Mouse (Mus musculus): ENCODE results near the gene Zbtb49. TPM values are rescaled to one million over a fixed set of nuclear protein-coding genes. Genes with fewer than 3 reads are reported as not detected.
A peak's percentile ranks its signal among the peaks of the same experiment; 100 is the strongest.

Zbtb49 gene
- total and polyA plus RNA-seq, 2 experiments from 2014 or later = 4.4 to 6.4 TPM

DNA sequence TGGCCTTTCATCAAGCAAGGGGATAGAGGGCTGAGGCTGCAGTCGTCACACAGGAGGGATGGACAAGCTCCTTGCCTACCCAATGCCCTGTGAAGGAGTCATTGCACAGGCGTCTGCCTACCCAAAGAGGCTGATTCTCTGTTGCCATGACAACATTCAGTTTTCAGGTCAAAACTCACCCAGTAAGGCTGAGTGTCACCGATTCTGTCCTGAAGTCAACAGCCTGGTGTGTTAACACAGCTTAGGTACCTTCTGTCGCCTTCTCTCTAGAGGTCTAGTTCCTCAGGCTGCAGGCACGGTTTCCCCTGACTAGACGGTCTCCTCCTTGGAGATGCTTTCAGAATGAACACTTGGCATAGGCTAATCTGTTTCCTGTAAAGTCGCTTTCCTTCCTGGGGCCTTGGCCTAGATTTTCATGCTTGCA is 14.9 kb downstream of the Zbtb49 start:
- Histone ChIP-seq H3K36me3 (replicated peaks; ENCODE audit: control insufficient read depth, insufficient read depth, low read length) (peaks cover 68% of the 10 kb centered on the region), H3K4me2 (ENCODE audit: low read depth, low read length) (no peak overlapping the region), H3K27ac (ENCODE audit: low read depth) (no peak overlapping the region), H3K4me1 (ENCODE audit: control insufficient read depth, insufficient read depth) (no peaks in the 10 kb centered on the region), H3K9me3 (replicated peaks; ENCODE audit: control insufficient read depth, low read length) (no peaks in the 10 kb centered on the region), H3K27me3 (ENCODE audit: control insufficient read depth, insufficient read depth, low read length) (no peaks in the 10 kb centered on the region), H3K9ac (replicated peaks; ENCODE audit: low read depth, low read length) (no peak overlapping the region), H3K4me3 (ENCODE audit: low read depth, low read length) (no peak overlapping the region)
- DNase-seq (ENCODE audit: low spot score) = no peak
- ATAC-seq (ENCODE audit: insufficient read depth, low read depth) = no peak
- 76% methylated on average over 7 of the region's 7 CpGs for WGBS
- TF ChIP-seq EP300 (IDR thresholded peaks at IDR 0.05; ENCODE audit: low read depth) (no peak), CTCF (IDR thresholded peaks at IDR 0.05; ENCODE audit: low read depth) (no peak)

DNA sequence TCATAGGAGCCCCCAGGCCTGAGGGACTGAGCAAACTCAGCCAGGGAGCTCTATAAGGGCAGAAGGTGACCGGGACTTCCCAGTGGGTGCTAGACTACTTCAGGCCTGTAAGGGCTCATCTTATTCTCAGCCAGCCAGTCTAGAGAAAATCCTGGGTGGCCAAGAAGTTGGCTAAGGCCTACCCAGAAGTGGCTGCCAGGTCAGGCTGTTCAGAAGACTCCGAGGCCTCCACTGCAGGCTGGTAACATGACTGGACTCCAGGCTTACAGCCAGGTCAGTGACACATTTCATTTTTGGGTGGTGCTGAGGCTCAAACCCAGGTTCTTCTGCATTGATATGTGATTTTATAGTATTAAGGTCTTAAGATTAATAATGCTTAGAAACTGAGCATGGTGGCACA is 20.6 kb downstream of the Zbtb49 start:
- H3K27ac ChIP-seq (ENCODE audit: low read depth) = no peak overlapping the region
- DNase-seq (ENCODE audit: low spot score) = no peak
- H3K4me2 ChIP-seq (ENCODE audit: low read depth, low read length) = no peak overlapping the region
- no peak overlapping the region for H3K4me3 ChIP-seq (ENCODE audit: low read depth, low read length)
- peaks cover 48% of the 10 kb centered on the region for H3K36me3 ChIP-seq (replicated peaks; ENCODE audit: control insufficient read depth, insufficient read depth, low read length)
- no peak overlapping the region for H3K9ac ChIP-seq (replicated peaks; ENCODE audit: low read depth, low read length)
- no peaks in the 10 kb centered on the region for H3K9me3 ChIP-seq (replicated peaks; ENCODE audit: control insufficient read depth, low read length)
- ATAC-seq (ENCODE audit: insufficient read depth, low read depth) = no peak
- no peaks in the 10 kb centered on the region for H3K4me1 ChIP-seq (ENCODE audit: control insufficient read depth, insufficient read depth)
- no peaks in the 10 kb centered on the region for H3K27me3 ChIP-seq (ENCODE audit: control insufficient read depth, insufficient read depth, low read length)
- TF ChIP-seq EP300 (IDR thresholded peaks at IDR 0.05; ENCODE audit: low read depth) (no peak), CTCF (IDR thresholded peaks at IDR 0.05; ENCODE audit: low read depth) (no peak)
- 89% methylated on average over 2 of the region's 2 CpGs for WGBS

DNA sequence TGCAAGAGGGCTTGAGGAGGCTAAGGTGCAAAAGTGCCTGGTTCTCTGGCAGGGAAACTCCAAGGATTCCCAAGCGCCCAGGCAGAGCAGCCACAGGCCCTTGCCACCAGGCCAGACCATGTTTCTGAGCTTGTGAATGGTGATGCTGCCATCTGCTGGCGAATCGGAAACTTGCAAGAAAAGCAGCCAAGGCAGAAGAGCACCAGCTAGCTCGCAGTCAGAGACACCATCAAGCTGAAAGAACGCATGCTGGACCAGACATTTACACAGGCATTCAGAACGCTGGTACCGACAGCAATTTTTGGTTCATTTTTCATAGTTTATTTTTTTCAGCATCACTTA is 22.8 kb downstream of the Zbtb49 start:
- no peaks in the 10 kb centered on the region for H3K27me3 ChIP-seq (ENCODE audit: control insufficient read depth, insufficient read depth, low read length)
- peak; percentile 43 for DNase-seq (ENCODE audit: low spot score)
- no peak overlapping the region for H3K4me3 ChIP-seq (ENCODE audit: low read depth, low read length)
- H3K4me1 ChIP-seq (ENCODE audit: control insufficient read depth, insufficient read depth) = no peaks in the 10 kb centered on the region
- peaks cover 26% of the 10 kb centered on the region for H3K36me3 ChIP-seq (replicated peaks; ENCODE audit: control insufficient read depth, insufficient read depth, low read length)
- no peak overlapping the region for H3K4me2 ChIP-seq (ENCODE audit: low read depth, low read length)
- 19% methylated on average over 7 of the region's 7 CpGs for WGBS
- peak; percentile 94 for TF ChIP-seq CTCF (IDR thresholded peaks at IDR 0.05; ENCODE audit: low read depth)
- no peak for TF ChIP-seq EP300 (IDR thresholded peaks at IDR 0.05; ENCODE audit: low read depth)
- ATAC-seq (ENCODE audit: insufficient read depth, low read depth) = 0 out of 2 replicates have a peak, but pooled peaks have one; percentile 47
- H3K9ac ChIP-seq (replicated peaks; ENCODE audit: low read depth, low read length) = no peak overlapping the region
- H3K27ac ChIP-seq (ENCODE audit: low read depth) = no peak overlapping the region
- no peaks in the 10 kb centered on the region for H3K9me3 ChIP-seq (replicated peaks; ENCODE audit: control insufficient read depth, low read length)

DNA sequence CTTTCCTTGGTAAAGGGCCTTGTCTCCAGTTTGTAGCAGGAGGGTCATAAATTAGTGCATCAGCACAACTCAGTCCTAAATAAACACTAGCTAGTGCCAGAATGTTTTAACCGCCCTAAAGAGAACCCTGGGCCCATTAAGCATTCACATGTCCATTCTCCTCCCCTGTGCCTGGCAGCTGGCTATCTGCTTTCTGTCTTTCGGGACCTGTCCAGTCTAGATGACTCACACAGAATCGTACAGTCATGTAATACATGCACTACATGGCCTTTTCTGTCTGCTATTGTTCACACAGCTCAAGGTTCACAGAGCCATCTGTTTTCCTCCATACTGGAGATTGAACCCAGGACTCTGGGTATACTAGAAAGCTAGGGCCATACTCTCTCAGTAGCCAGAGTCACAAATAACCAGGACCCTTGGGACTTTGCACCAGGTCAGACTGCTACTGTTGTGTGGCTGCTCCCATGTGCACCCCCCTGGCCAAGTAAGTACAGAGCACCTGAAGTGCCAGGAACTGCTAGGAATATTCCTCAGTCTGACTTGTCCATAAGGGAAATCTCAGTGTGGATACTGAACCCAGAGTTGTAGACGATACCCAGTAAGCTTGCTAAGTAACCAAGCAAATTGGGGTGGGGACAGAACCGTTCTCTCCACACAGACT is 23.3 kb downstream of the Zbtb49 start:
- no peak for TF ChIP-seq CTCF (IDR thresholded peaks at IDR 0.05; ENCODE audit: low read depth)
- TF ChIP-seq EP300 (IDR thresholded peaks at IDR 0.05; ENCODE audit: low read depth) = no peak
- ATAC-seq (ENCODE audit: insufficient read depth, low read depth) (0 out of 2 replicates have a peak, but pooled peaks have one; percentile 17), DNase-seq (ENCODE audit: low spot score) (no peak)
- Histone ChIP-seq H3K9me3 (replicated peaks; ENCODE audit: control insufficient read depth, low read length) (no peaks in the 10 kb centered on the region), H3K4me3 (ENCODE audit: low read depth, low read length) (no peak overlapping the region), H3K9ac (replicated peaks; ENCODE audit: low read depth, low read length) (no peak overlapping the region), H3K4me1 (ENCODE audit: control insufficient read depth, insufficient read depth) (no peaks in the 10 kb centered on the region), H3K27me3 (ENCODE audit: control insufficient read depth, insufficient read depth, low read length) (no peaks in the 10 kb centered on the region), H3K36me3 (replicated peaks; ENCODE audit: control insufficient read depth, insufficient read depth, low read length) (peaks cover 21% of the 10 kb centered on the region), H3K27ac (ENCODE audit: low read depth) (no peak overlapping the region), H3K4me2 (ENCODE audit: low read depth, low read length) (no peak overlapping the region)
- 57% methylated on average over 5 of the region's 5 CpGs for WGBS

DNA sequence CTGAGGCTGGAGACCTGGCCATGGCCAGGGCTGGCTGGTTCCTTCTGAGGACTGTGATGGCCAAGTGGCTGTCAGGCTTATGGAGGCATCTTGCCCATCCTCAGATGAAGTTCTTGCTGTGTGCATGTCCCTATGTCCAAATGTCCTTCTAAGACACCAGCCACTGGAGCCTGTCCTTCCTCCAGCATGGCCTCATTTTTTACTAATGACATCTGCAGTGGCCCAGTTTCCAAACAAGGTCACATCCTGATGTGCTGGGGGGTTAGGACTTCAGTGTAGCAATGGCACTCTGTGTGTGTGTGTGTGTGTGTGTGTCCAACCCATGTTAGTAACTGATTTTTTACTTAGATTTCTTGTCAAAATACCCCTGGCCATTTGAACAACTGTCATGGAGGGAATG is 24.3 kb downstream of the Zbtb49 start:
- Histone ChIP-seq H3K4me3 (ENCODE audit: low read depth, low read length) (no peak overlapping the region), H3K27me3 (ENCODE audit: control insufficient read depth, insufficient read depth, low read length) (no peaks in the 10 kb centered on the region), H3K4me2 (ENCODE audit: low read depth, low read length) (no peak overlapping the region), H3K36me3 (replicated peaks; ENCODE audit: control insufficient read depth, insufficient read depth, low read length) (peaks cover 11% of the 10 kb centered on the region), H3K4me1 (ENCODE audit: control insufficient read depth, insufficient read depth) (no peaks in the 10 kb centered on the region), H3K9ac (replicated peaks; ENCODE audit: low read depth, low read length) (no peak overlapping the region), H3K9me3 (replicated peaks; ENCODE audit: control insufficient read depth, low read length) (no peaks in the 10 kb centered on the region), H3K27ac (ENCODE audit: low read depth) (no peak overlapping the region)
- no peak for TF ChIP-seq EP300 (IDR thresholded peaks at IDR 0.05; ENCODE audit: low read depth)
- TF ChIP-seq CTCF (IDR thresholded peaks at IDR 0.05; ENCODE audit: low read depth) = no peak
- DNase-seq (ENCODE audit: low spot score) (no peak), ATAC-seq (ENCODE audit: insufficient read depth, low read depth) (no peak)

DNA sequence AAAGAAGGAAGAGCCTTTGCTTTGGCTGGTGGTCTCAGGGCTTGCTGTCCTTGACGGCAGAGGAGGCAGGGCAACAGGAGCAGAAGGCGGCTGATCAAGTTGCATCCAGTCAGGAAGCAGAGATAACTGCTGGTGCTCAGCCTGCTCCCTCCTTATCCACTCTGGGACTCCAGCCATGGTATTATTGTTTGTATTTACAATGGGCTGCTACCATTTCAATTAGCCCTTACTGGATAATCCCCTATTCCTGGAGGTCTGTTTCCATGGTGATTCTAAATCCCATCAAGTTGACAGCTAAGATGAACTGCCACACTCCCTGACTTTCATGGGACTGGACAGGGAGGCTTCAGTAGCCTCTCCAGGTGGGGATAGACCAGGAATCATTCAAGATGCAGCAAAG is 25.3 kb downstream of the Zbtb49 start:
- no peak overlapping the region for H3K4me2 ChIP-seq (ENCODE audit: low read depth, low read length)

More for the DNA sequence above, 25.3 kb downstream of the Zbtb49 start:
- no peak overlapping the region for H3K9ac ChIP-seq (replicated peaks; ENCODE audit: low read depth, low read length)
- ATAC-seq (ENCODE audit: insufficient read depth, low read depth) = no peak
- no peaks in the 10 kb centered on the region for H3K4me1 ChIP-seq (ENCODE audit: control insufficient read depth, insufficient read depth)
- no peak overlapping the region for H3K4me3 ChIP-seq (ENCODE audit: low read depth, low read length)
- 38% methylated on average over 2 of the region's 2 CpGs for WGBS
- no peak for DNase-seq (ENCODE audit: low spot score)
- H3K36me3 ChIP-seq (replicated peaks; ENCODE audit: control insufficient read depth, insufficient read depth, low read length) = 0 out of 2 replicates have a peak, but pooled peaks cover 3% of the 10 kb centered on the region
- TF ChIP-seq EP300 (IDR thresholded peaks at IDR 0.05; ENCODE audit: low read depth) (no peak), CTCF (IDR thresholded peaks at IDR 0.05; ENCODE audit: low read depth) (no peak)
- no peaks in the 10 kb centered on the region for H3K9me3 ChIP-seq (replicated peaks; ENCODE audit: control insufficient read depth, low read length)
- H3K27me3 ChIP-seq (ENCODE audit: control insufficient read depth, insufficient read depth, low read length) = no peaks in the 10 kb centered on the region
- H3K27ac ChIP-seq (ENCODE audit: low read depth) = no peak overlapping the region

Measured in heart, postnatal 0 days (tissue).